Mouse (Mus musculus) embryonic facial prominence, embryonic 11.5 days (tissue): ENCODE data around the gene Myt1l. TPM values are rescaled to one million over a fixed set of nuclear protein-coding genes. Genes with fewer than 3 reads are reported as not detected.

Experiments
- ATAC-seq: fragments of 200-750 bp; cut with Nextera tagmentation; replicated peaks from 2 replicates; pipeline ENCODE4 v1.8.0; 2017; ENCODE audit warnings: low read depth; ENCODE audit not compliant: insufficient number of reproducible peaks, low FRiP score, low TSS enrichment
- DNase-seq: peaks from one replicate; pipeline ENCODE4 v3.0.0-alpha.2; 2015; ENCODE audit warnings: low spot score
- H3K27ac ChIP-seq: fragments of 300-500 bp; sonication (generic); replicated peaks from 2 replicates; pipeline ENCODE4 v1.5.1; 2014; ENCODE audit warnings: mild to moderate bottlenecking, low read depth, low read length, control low read depth
- H3K27me3 ChIP-seq: fragments of 300-500 bp; sonication (generic); 2 replicates; pipeline ENCODE4 v1.6.1; 2014; ENCODE audit warnings: mild to moderate bottlenecking, low read length, moderate library complexity, mixed read lengths; ENCODE audit not compliant: control insufficient read depth, insufficient read depth
- H3K36me3 ChIP-seq: fragments of 300-500 bp; sonication (generic); replicated peaks from 2 replicates; pipeline ENCODE4 v1.6.1; 2014; ENCODE audit warnings: low read depth, mild to moderate bottlenecking, low read length, moderate library complexity, mixed read lengths; ENCODE audit not compliant: control insufficient read depth, insufficient read depth
- H3K4me1 ChIP-seq: fragments of 300-500 bp; sonication (generic); 2 replicates; pipeline ENCODE4 v1.6.1; 2014; ENCODE audit warnings: low read length, mixed read lengths; ENCODE audit not compliant: control insufficient read depth, insufficient read depth
- H3K4me2 ChIP-seq: fragments of 300-500 bp; sonication (generic); 2 replicates; pipeline ENCODE4 v1.6.1; 2014; ENCODE audit warnings: low read depth, mild to moderate bottlenecking, control low read depth, low read length, moderate library complexity
- H3K4me3 ChIP-seq: fragments of 300-500 bp; sonication (generic); 2 replicates; pipeline ENCODE4 v1.5.1; 2014; ENCODE audit warnings: low read depth, low read length, control low read depth
- H3K9ac ChIP-seq: fragments of 300-500 bp; sonication (generic); replicated peaks from 2 replicates; pipeline ENCODE4 v1.6.1; 2014; ENCODE audit warnings: mild to moderate bottlenecking, control low read depth, low read length
- H3K9me3 ChIP-seq: fragments of 300-500 bp; sonication (generic); replicated peaks from 2 replicates; pipeline ENCODE4 v1.6.1; 2016; ENCODE audit warnings: mild to moderate bottlenecking, low read length, inconsistent platforms, mixed read lengths; ENCODE audit not compliant: control insufficient read depth
- WGBS: fragments of 180-500 bp; shearing (Covaris S2); extraction: QIAGEN DNeasy Blood & Tissue Kit; methylation state at CpG from one replicate; pipeline ENCODE4 v1.1.7; 2014; 5-methylcytosine and 5-hydroxymethylcytosine counted together
- polyA plus RNA-seq: library from polyadenylated mRNA; unstranded; fragments of >200 nt; fragmentation: Nextera tagmentation; extraction: Ambion mirVana; gene quantifications from 2 replicates; pipeline ENCODE4 v1.2.1, GENCODE M21; 2014

Gene Myt1l
- polyA plus RNA-seq, 1 experiment from 2014 or later: 3.0 TPM

DNA sequence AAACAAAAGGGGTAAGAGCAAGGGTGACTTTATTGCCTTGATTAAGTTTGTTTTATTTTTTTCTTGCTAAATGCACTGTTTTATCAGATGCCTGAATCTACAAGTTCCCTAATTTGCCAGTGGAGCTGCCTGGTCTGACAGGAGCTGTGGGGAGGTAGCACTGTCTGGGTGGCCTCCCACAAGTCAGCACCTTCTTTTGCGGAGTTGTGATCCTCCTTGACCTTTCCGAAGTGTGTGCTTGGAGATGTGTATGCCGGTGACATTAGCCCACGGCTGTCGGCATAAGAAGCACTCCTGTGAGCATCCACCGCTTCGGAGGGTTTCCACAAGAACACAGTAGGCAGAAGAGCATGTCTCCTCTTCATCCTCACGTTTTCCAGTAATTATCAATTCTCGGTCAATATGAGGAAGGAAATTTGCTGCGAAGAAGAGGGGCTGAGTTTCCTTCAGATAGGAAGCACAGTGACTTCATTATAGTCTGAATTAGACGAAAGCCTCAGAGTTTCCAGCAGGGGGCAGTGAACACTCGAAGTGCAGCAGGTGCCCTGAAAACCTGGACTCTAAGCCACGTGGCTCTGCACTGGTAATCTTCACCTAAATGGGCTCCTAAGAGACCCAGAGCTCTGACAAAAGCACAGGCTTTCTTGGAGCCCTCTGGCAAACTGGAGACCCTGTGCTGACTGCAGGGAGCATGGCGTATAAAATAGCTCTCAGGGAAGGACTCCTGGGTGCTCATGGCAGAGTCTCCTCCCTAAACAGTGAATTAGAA is 147.6 kb downstream of the Myt1l start:
- Histone ChIP-seq H3K36me3 (no peaks in the 10 kb centered on the region), H3K4me2 (no peak overlapping the region), H3K4me1 (no peaks in the 10 kb centered on the region), H3K4me3 (no peak overlapping the region), H3K9ac (no peak overlapping the region), H3K27ac (no peak overlapping the region), H3K9me3 (no peaks in the 10 kb centered on the region), H3K27me3 (no peaks in the 10 kb centered on the region)
- 0 out of 2 replicates have a peak, but pooled peaks have one; percentile 48 for ATAC-seq
- peak; percentile 84 for DNase-seq
- 44% methylated on average over 14 of the region's 14 CpGs for WGBS

- no peak overlapping the region for H3K4me3 ChIP-seq
- no peak overlapping the region for H3K9ac ChIP-seq
- H3K4me1 ChIP-seq: no peaks in the 10 kb centered on the region
- no peak for ATAC-seq
- H3K27me3 ChIP-seq: no peaks in the 10 kb centered on the region
- 83% methylated on average over 8 of the region's 8 CpGs for WGBS
- no peak for DNase-seq
- no peaks in the 10 kb centered on the region for H3K9me3 ChIP-seq
- H3K27ac ChIP-seq: no peak overlapping the region
- no peaks in the 10 kb centered on the region for H3K36me3 ChIP-seq
- no peak overlapping the region for H3K4me2 ChIP-seq
Measured at GRCm38 (mm10) chr12:29682384-29682783, 154.2 kb downstream of the Myt1l start.

DNA sequence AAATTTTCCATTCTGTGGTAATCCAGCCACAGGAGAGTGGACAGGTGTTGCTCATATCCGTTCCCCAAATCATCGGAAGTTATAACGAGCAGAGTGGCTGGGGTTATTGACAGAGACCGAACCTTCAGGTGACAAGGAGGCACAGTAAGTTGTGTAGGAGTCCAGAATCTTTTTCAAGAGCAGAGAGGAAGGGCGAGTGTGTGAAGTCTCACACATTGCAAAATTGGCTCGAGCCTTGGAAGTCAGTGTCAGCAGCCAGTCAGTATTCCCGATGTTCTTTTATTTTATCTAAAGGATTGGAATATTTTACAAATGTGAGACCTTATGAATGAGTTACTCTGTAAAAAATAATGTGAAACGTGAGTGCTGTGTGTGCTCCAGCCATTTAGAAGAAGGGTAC is 154.8 kb downstream of the Myt1l start:
- 91% methylated on average over 8 of the region's 8 CpGs for WGBS
- no peak for ATAC-seq
- no peak for DNase-seq
- H3K27me3 ChIP-seq: no peaks in the 10 kb centered on the region
- H3K4me1 ChIP-seq: no peaks in the 10 kb centered on the region
- H3K4me3 ChIP-seq: no peak overlapping the region
- H3K9me3 ChIP-seq: no peaks in the 10 kb centered on the region
- H3K36me3 ChIP-seq: no peaks in the 10 kb centered on the region
- no peak overlapping the region for H3K9ac ChIP-seq
- no peak overlapping the region for H3K27ac ChIP-seq
- H3K4me2 ChIP-seq: no peak overlapping the region

DNA sequence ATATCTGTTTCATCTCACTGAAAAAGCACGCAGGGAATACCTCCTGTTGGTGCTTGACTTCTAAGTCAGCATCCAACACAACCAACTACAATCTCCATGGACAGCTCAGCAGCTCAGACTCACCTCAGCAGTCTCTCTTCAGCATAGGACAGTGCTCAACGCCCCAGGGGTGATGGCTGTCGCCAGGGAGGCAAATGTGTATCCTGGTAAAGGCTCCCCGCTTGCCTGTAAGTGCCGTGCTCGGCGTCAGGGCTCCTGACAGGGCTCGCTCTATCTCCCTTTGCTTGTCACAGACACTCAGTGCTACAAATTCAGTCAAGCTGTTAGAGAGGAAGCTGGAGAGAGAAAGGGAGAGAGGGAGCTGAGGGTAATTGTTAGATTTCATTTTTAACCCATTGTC is 158.1 kb downstream of the Myt1l start:
- ATAC-seq: no peak
- H3K4me3 ChIP-seq: no peak overlapping the region
- H3K9me3 ChIP-seq: no peaks in the 10 kb centered on the region
- H3K27me3 ChIP-seq: no peaks in the 10 kb centered on the region
- H3K4me1 ChIP-seq: no peaks in the 10 kb centered on the region
- no peak overlapping the region for H3K9ac ChIP-seq
- no peak for DNase-seq
- WGBS: 62% methylated on average over 8 of the region's 8 CpGs
- H3K36me3 ChIP-seq: no peaks in the 10 kb centered on the region
- no peak overlapping the region for H3K27ac ChIP-seq
- no peak overlapping the region for H3K4me2 ChIP-seq

GRCm38 (mm10) chr12:29691566-29691965 is 163.4 kb downstream of the Myt1l start:
- ATAC-seq (no peak), DNase-seq (no peak)
- Histone ChIP-seq H3K4me2 (no peak overlapping the region), H3K9ac (no peak overlapping the region), H3K4me1 (no peaks in the 10 kb centered on the region), H3K27ac (no peak overlapping the region), H3K4me3 (no peak overlapping the region), H3K36me3 (no peaks in the 10 kb centered on the region), H3K9me3 (no peaks in the 10 kb centered on the region), H3K27me3 (no peaks in the 10 kb centered on the region)
- WGBS: 86% methylated on average over 5 of the region's 5 CpGs

- DNase-seq (no peak), ATAC-seq (no peak)
- Histone ChIP-seq H3K36me3 (no peaks in the 10 kb centered on the region), H3K4me1 (no peaks in the 10 kb centered on the region), H3K9ac (no peak overlapping the region), H3K4me2 (no peak overlapping the region), H3K27me3 (no peaks in the 10 kb centered on the region), H3K27ac (no peak overlapping the region), H3K4me3 (no peak overlapping the region), H3K9me3 (no peaks in the 10 kb centered on the region)
- 36% methylated on average over 2 of the region's 2 CpGs for WGBS
Measured at GRCm38 (mm10) chr12:29695194-29695593, 167.0 kb downstream of the Myt1l start.

DNA sequence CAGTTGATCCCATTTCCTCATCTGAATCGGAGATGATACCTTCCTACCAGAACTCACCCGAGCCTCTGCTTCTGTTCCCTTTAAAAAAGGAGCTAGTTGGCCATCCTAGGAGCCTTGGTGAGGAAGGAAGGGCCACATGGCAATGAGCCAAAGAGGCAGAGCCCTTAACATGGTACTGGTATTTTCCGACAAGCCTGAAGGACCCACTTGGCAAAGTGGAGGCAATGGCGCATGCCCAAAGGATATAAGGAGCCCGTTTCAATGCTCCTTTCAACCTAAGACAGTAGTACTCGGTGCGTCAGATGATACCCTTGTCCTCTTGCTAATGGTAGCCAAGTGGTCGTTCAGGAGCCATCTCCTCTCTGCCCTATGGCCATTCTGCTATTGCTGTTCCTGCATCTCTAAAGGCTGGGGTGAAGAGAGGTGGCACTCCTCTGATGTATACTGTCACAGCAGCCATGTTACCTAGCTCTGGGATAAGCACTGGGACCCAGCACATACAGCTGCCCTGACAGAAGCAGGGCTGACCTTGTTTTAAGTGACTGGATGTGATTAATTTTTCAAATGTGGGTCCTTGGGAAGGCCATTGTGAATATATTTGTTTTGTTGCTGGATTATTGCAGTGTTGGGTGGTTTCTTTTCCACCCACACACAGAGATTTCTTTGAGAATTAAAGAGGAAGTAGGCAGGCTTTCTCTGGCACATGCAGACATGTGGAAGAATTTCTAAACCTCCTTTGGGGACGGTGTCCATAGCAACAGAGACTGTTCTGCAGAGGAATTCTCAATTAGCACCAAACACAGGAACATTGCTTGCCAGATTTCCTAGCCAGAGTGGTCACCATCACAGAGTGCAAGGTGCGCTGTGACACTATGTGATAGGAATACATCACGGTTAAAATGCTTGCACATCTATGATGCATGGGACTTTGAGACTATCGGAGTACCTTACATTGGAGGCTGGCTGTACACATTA is 169.6 kb downstream of the Myt1l start:
- Histone ChIP-seq H3K27me3 (no peaks in the 10 kb centered on the region), H3K27ac (no peak overlapping the region), H3K4me2 (no peak overlapping the region), H3K9ac (no peak overlapping the region), H3K9me3 (no peaks in the 10 kb centered on the region), H3K36me3 (no peaks in the 10 kb centered on the region), H3K4me1 (no peaks in the 10 kb centered on the region), H3K4me3 (no peak overlapping the region)
- WGBS: 75% methylated on average over 12 of the region's 12 CpGs
- ATAC-seq (no peak), DNase-seq (peak; percentile 43)

DNA sequence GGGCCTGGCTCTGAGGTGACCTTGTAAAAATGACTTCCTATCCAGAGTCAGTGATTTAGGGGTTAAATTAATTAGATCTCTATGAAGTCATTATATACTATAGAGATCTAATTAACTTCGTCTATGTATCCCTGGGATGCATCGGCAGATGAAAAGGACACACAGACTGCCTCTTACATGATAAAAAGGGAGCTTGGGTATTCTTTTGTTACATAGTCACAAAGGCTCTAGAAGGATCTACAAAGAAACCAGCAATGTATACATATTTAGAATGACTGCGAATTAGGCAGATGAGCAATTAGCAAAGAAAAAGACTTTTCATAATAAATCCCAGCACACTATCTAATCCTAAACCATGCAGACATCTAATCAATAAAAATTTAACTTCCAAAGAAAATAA is 170.4 kb downstream of the Myt1l start:
- DNase-seq (no peak), ATAC-seq (no peak)
- Histone ChIP-seq H3K4me1 (no peaks in the 10 kb centered on the region), H3K27me3 (no peaks in the 10 kb centered on the region), H3K4me2 (no peak overlapping the region), H3K36me3 (no peaks in the 10 kb centered on the region), H3K4me3 (no peak overlapping the region), H3K9ac (no peak overlapping the region), H3K9me3 (no peaks in the 10 kb centered on the region), H3K27ac (no peak overlapping the region)
- 58% methylated on average over 3 of the region's 3 CpGs for WGBS
